Mouse (Mus musculus): ENCODE measurements around the gene Gtf2h1.

The Gtf2h1 gene

DNA sequence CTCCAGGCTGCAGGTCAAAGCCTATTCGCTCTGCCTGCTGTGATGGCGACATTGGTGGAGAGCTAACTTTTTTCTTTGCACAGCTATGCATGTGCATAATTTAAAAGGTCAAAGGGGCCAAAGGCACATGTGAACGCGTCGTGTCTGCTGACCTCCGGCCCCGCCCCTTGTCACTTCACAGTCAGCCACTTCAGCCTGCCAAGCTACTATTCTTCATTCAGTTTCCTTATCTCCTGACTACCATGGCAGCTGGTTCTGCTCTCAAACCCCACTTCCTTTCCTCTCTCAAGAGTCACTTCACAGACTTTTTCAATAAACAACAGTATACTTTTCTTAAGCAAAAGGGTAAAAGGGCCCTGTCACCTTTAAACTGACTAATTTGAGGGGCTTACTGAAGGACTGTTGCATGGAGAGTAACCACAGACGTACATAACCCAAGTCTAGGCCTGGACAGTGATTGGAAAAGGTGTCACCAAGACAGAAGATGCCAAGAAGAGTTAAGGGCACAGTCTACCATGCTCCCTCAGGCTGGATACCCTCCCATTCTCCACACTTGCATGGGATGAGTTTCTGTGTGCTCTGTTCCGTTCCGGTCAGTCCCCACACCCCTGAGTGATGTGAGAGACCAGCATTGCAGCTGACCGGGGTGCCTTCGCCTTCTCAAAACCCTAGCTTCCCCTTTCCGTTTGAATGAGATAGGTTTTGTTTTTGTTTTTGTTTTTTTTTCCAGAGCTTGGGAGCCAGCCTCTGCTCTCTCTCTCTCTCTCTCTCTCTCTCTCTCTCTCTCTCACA lies 35.1 kb downstream of the Gtf2h1 start:
- peak; percentile 52 for DNase-seq (ENCODE audit: low read depth, low spot score)

DNA sequence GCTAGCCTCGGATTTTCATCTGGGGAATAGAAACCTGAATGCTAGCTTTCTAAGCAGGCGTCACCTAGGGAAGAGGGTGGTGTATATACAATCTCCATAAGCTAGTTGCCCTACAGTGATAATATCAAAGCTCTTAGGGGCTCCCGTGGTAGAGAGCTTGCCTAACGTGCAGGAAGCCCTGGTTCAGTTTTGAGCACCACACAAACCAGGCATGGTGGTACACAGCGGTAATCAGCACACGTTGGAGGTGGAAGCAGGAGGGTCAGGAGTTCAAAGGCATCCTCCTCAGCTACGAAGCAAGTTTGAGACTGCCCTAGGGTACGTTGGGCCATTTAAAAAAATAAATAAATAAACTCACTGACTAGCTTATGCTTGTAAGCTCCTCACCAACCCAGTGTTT lies 35.8 kb downstream of the Gtf2h1 start:
- DNase-seq (ENCODE audit: low read depth, low spot score), result peak; percentile 30

DNA sequence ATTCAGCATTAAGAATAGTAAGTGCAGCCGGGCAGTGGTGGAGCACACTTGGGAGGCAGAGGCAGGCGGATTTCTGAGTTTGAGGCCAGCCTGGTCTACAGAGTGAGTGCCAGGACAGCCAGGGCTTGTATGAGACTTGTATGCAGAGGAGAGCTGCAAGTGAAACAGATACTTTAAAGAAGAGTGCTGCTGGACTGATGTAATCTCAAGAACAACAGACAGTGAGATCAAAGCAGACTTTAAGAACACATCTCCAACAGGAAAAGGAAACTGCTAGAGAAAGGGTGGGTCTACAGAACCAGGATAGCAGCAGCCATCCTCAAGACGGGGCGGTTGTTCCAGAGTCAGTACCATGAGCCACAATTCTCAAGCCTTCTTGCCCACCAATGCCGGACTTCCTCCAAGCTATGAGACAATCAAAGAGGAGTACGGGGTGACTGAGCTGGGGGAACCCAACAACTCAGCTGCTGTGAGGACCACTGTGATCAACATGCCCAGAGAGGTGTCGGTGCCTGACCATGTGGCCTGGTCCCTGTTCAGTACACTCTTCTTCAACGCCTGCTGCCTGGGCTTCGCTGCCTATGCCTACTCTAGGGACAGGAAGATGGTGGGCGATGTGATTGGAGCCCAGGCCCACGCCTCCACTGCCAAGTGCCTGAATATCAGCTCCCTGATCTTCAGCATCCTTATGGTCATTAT lies 36.4 kb downstream of the Gtf2h1 start:
- DNase-seq (ENCODE audit: low read depth, low spot score), result peak; percentile 69

DNA sequence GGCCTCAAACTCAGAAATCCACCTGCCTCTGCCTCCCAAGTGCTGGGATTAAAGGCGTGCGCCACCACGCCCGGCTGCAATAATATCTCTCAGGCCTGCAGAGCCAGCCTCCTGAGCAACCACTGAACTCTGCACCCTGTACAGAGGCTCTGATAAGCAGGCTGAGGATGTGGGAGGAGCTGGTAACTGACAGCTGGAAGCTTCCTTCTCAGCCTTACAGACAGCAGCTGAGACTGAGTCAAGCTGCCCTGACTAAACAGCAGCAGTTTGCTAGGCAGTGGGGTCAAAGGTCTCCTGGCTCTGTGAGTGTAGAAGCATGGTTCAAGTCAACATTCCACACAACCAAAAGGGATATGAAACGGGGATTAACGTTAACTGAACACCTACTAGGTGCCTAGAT lies 37.4 kb downstream of the Gtf2h1 start:
- peak; percentile 83 for DNase-seq (ENCODE audit: low read depth, low spot score)

DNA sequence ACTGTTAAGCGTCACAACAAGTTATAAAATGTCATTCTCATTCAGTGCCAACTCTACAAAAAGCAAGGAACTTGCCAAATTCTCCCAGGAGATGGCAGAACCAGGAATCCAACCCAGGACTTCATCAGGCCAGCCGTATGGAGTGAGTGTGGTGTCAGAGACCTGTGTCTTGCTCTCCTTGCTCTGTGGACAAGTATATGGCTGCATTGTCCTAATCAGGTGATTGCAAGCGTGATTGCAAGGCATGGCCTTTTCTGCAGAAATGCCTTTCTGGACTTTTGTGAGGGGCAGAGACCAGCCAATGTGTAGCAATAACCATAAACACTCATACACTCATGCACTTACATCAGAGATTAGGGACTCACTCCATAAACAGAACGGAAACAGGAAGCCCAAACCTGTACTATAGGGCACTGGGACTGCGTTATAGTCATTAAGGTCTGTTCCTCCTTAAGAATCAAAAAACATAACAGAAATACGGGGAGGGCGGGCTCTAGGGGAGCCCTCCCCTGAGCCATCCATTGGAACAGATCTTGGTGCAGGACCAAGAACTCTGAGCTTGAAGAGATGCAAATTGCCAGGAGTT lies 37.9 kb downstream of the Gtf2h1 start:
- DNase-seq (ENCODE audit: low read depth, low spot score), result peak; percentile 30

DNA sequence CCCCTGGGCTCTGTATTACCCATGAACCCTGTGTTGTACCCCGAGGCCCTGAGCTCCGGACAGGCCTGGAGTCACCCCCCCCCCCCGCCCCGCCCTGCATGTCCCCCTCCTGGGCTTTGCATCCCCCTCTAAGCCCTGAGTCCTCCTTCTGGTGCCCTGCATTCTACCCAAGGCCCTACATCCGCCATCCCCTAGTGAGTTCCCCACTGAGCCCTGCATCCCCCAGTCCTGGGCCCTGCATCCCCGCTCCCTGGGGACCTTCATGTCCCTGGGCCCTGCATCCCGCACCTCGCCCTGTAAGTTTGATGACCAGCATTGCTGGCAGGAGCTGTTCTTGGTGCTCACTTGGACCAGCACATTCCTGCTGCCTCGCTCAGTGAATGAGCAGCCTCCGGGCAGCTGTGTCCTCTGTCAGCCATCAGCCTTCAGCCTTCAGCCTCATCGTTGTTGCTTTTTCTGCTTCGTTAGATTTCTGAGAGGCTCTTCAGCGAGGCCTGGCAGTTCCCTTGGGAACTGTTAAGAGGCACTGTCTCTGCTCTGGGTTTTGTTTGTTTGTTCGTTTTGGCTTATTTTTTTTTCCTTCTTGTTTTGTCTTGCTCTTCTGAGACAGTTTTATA lies 39.2 kb downstream of the Gtf2h1 start:
- no peak for DNase-seq (ENCODE audit: low read depth, low spot score)

DNA sequence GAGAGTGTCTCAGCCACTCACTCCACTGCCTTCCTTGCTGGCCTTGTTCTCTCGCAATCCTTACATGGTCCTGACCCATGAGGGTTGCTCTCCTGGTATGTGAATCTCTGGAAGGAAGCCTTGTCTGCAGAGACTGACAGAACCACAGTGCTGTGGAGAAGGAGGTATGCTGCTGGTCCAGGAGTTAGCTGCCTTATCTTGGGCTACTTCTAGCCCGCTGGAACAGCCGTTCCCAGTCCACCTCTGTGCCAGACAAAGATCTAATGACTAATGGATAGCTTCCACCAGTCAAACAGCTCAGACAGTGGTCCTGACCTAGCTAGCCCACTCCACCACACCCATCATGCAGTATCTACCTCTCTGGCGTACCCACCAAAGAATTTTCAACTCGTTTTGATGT lies 40.5 kb downstream of the Gtf2h1 start:
- no peak for DNase-seq (ENCODE audit: low read depth, low spot score)

DNA sequence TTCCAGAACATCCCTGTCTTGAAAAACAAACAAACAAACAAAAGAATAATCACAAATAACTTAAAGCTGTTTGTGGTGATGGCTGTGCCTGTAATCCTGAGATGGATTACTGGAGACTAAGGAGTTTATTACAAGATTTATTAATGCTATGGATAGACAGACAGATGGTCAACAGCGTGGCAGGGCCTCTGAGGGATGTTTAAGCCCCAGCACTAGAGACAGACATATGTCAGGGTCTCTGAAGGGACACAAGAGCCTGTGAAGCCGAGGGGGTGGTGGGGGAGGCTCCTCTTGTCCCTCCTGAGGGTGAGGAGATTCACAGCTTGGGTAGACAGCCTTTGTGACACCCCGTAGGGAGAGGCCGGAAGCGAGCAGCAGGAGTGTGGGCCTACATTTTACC lies 41.2 kb downstream of the Gtf2h1 start:
- DNase-seq (ENCODE audit: low read depth, low spot score), result no peak

DNA sequence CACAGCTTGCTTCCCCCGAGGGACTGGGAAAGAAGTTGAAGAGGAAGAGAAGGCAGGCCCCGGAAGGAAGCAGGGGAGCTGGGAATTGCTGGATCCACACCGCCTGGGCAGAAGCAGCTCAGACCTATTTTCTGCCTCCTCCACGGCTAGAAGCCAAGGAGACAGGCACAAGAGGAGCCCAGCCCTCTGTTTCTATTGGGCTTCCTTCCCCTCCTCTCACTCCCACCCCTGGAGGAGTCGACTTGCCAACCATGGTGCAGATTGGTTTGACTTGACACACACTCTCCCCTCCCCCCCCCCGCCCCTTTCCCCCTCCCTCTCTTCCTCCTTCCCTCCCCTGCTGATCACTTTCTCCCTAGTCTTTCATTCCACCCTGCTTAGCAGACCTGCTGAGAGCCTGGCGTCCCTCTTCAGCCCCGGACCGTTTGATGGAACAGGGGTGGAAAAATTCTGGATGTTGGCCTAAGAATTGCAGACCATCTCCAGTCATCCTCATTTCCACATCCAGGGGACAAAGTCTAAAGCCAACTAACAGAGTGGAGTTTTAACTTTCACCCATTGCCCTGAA lies 42.3 kb downstream of the Gtf2h1 start:
- peak; percentile 42 for DNase-seq (ENCODE audit: low read depth, low spot score)

DNA sequence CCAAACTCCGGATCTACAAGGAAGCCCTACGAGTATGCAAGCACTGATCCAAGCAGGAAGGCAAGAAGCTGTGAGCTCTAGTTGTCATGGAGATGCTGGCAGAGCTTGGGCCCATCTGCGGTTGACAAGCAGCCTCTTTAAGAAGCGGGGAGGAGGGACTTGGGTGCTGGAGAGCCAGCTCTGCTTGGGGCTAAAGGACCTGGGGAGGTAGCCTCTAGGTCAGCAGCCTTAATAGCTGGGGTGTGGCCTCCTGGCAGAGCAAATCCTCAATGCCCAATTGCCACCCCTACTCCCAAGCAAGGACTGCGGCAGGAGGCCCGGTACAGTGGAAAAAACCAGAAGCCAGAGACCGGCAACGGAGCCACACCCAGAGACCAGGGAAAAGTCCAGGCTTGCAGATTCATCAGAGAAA lies 43.0 kb downstream of the Gtf2h1 start:
- DNase-seq (ENCODE audit: low read depth, low spot score), result peak; percentile 86

DNA sequence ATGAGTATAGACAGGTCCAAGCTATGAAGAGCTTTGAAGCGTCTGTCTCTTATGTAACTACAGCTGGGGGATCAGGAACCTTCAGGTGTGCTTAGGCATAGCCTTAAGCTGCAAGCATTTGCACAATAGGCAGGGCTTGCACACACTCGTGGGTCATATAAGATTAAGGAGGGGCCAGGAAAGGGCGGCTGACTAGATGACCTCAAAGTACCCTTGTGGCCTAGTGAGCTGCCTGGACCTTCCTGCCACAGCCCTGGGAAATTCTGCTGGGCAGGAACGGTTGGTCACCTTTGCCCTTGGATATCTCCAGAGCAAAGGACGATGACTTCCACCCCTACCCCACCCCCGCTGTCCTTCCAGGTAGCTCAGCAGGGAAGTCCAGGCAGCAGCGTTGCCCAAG lies 43.5 kb downstream of the Gtf2h1 start:
- DNase-seq (ENCODE audit: low read depth, low spot score), result no peak

DNA sequence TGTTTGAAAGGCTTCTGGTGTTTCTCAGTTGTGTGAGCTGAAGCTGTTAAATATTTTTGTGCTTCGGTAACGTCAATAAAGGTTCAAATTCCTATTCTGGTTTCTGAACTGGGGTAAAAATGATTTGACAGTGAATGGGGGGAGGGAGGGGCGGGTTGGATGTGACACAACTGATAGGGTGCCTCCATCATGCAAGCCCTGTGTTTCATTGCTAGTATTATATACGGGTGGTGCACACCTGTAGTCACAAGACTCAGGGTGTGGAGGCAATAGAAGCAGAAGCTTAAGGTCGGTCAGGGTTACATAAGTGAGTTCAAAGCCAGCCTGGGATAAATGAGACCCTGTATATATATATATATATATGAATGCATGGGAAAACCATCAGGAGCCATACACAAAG lies 44.0 kb downstream of the Gtf2h1 start:
- no peak for DNase-seq (ENCODE audit: low read depth, low spot score)

DNA sequence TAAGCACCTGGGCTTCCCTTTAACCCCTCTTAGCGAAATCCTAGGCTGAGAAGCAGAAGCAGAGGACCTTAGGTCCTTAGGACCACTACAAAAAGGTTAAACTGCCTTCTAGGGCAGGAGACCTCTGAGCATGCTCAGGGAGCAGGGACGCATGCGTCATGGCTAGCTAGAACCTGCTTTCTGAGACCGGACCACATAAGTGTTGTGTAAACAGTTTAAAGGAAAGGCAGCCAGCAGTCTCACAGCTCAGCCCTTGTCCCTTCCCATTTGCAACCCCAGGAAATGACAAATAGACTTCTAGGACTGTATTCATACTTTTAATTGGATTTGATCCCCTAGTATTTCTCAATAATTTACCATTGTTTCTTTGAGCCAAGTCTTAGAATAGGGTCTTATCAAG lies 44.4 kb downstream of the Gtf2h1 start:
- DNase-seq (ENCODE audit: low read depth, low spot score), result no peak

DNA sequence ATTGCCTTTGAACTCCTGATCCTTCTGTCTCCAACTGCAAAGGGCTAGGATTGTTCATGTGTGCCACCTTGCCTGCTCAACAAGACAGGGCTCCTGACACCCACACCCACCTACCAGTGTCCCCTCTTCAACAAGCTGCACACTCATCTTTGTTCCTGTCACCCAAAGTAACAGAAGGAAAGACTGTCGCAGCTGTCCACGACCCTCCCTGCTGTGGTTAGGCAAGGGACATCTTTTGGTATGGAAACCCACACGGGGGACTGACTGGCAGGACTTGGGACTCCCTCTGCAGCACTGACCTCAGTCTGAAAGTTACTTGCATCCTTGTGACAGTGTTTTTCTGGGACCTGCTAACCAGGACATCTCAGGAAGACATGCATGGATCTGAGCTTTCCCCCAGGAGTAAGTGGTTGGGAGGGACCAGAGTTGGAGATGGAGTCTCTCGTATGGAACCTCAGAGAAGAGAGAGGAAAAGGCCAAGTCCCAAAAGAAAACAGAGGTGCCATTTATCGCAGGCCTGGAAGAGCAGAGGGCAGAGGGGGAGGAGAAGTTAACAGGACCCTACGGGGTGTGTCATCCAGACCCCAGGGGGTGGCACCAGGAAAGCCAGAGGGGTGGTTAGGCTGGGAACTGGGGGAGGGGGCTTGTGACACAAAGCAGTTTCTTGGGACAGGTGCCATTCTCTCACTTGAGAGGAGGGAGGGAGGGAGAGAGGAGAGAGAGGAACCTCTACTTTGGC lies 45.1 kb downstream of the Gtf2h1 start, which contains the start of gene Ldha:
Ldha (plus strand) TSS at position 689 of the 739 bp plus-strand sequence.
- no peak for DNase-seq (ENCODE audit: low read depth, low spot score)

DNA sequence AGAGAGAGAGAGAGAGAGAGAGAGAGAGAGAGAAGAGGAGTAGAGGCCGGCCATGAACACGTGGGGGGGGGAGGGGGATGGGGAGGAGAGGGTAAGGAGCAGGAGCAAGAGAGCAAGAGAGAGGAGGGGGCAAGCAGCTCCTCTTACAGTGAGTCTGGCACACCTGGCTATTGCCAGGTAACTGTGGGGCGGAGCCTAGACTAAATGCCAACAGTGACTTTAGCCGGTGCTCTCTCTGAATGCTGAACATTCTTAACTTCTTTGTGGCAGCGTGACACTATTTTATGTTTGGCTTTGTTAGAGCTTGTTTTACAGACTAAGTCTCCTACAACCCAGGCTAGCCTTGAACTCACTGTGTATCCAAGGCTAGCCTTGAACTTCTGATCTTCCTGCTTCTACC lies 46.4 kb downstream of the Gtf2h1 start:
- DNase-seq (ENCODE audit: low read depth, low spot score), result no peak

DNA sequence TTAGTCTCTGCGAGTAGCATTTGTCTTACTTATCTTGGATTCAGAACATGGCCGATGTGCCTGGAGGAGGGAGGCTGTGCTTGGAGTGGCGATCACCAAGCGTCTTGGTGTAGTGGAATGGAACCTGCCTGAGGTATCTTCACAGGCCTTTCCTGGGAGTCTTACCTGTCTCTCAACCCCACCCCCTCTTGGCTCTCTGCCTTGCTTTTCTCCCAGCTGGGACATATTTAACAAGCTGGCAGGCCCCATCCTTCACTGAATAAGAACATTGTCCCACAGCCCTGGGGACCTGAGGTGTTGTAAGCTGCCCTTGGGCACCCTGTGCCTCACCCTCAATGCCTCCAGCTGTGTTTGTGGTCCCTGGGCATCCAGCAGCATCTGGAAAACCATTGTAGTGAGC lies 47.7 kb downstream of the Gtf2h1 start:
- DNase-seq (ENCODE audit: low read depth, low spot score), result no peak

DNA sequence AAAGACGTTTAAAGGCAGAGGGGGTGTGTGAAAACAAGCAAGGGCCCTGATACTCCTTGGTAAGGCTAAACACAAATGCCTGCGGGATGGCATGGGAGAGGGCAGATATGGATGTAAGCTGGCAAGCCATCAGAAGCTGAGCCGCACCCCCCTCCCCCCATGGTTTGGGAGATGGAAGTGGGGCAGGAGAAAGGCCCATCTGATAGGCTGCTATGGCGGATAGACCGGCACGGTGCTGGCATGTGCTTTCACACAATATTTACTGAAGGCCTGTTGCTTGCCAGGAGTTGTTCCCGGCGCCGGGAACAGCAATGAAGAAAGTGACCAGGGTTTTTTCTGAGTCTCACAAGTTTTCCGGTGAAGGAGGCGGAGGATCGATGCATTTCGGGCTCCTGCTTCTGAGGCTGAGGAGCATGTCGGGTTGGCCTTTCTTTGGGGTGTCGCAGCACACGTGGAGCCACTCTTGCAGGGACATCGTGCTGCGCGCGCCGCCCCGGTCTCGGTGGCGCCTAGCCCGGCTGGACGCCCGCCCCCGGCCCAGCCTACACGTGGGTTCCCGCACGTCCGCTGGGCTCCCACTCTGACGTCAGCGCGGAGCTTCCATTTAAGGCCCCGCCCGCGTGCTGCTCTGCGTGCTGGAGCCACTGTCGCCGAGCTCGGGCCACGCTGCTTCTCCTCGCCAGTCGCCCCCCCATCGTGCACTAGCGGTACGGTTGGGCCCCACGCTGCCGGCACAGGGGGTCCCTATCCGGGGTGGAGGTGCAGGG lies 49.5 kb downstream of the Gtf2h1 start:
- peak; percentile 95 for DNase-seq (ENCODE audit: low read depth, low spot score)

DNA sequence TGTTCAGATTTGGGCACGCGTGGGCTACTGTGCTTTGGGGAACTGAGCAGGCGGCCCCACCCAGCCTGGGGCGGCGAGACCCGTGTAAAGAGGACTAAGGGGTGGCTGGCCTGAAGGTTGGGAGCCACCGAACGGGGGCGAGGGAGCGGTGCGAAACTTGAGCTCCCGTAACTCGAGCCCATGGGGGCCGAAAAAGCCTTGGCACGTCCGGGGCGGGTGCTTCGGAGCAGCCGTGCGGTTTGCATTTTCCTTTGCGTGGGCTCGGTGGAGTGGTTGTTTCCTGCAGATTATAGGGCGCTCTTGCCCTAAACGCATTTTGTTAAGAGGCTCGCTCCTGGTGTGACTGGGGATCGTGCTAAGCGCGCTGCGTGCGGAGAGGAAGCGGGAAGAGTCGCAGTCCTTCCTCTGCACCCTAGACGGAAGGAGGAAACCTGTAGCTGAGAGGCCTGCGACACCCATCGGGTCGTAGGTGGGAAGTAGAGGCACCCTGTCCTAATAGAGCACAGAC lies 50.1 kb downstream of the Gtf2h1 start:
- DNase-seq (ENCODE audit: low read depth, low spot score), result peak; percentile 85

DNA sequence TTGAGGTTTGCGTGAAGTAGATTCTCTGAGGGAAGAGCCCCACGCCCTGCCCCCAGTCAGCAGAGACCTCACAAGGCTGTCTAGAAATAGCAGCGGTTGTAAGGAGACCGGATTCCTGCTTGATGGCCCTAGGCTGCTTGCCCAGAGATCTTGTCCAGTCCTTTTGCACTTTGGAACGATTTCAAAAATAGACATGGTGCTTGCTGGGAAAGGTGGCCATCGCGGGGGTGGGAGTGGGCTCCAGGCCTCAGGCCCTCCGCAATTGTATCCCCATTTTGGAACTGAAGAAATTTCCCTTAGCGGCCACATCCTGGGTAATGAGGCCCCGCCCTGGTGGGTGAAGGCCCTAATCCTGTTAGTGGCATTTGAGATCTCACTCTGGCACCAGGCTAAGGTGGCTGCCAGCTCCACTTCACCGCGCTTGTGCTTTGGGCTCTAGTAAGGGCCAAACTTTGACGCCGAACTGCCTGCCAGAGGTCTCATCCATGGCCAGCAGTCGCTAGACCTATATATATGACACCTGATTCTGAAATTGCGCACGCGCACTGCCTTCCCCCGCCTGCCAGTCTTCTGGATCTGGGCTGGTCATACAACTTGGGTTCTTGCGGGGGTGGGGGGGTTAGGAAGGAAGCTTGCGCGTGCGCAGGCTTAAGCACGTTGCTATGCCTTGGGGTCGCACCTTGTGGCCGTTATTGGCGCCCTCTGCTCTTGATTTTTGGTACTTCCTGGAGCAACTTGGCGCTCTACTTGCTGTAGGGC lies 50.8 kb downstream of the Gtf2h1 start:
- peak; percentile 87 for DNase-seq (ENCODE audit: low read depth, low spot score)

DNA sequence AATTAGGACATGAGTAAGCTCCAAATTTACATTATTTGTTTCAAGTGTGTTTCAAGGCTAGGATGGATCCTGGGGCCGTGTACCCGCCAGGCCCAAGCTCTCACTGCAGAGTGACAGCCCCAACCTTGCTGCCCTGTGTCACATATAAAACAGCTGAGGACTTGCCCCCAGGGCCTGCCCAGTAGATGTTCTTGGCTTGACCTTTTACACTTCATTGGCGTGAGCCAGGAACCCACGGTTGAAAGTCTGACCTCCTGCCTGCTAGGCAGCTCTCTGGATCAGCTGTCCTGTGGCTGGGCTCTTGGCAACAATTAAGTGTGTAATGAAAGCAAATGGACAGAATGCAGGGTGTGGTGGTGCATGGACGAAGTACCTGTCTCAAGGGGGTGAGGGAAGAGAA lies 53.4 kb downstream of the Gtf2h1 start:
- DNase-seq (ENCODE audit: low read depth, low spot score), result no peak
